Mouse (Mus musculus): ENCODE measurements around the gene Hoxc11. TPM values are rescaled to one million over a fixed set of nuclear protein-coding genes. Genes with fewer than 3 reads are reported as not detected.

The Hoxc11 gene
- total RNA-seq (2023), result not detected

GRCm38 (mm10) chr15:102954192-102955006, at the start of gene Hoxc11:
Gene Hoxc11, plus strand, starts transcription at chr15:102954427.

GRCm38 (mm10) chr15:102921053-102922011, 32.9 kb upstream of the Hoxc11 start, which contains the start of gene Hoxc13:
Gene Hoxc13, plus strand, starts transcription at chr15:102921103.

GRCm38 (mm10) chr15:102936279-102936972, 17.8 kb upstream of the Hoxc11 start, which contains the start of gene Hoxc12:
Gene Hoxc12, plus strand, starts transcription at chr15:102936757.

GRCm38 (mm10) chr15:102966776-102967311, 12.6 kb downstream of the Hoxc11 start, which contains the start of gene Hoxc10:
Gene Hoxc10, plus strand, starts transcription at chr15:102966796.

GRCm38 (mm10) chr15:102967312-102967510, 13.0 kb downstream of the Hoxc11 start, which contains the start of gene Hoxc5:
Gene Hoxc5, plus strand, starts transcription at chr15:102967443.

GRCm38 (mm10) chr15:102976171-102976570, 21.9 kb downstream of the Hoxc11 start, which contains the start of gene Hoxc9:
Gene Hoxc9, plus strand, starts transcription at chr15:102976439.

GRCm38 (mm10) chr15:102990461-102991397, 36.5 kb downstream of the Hoxc11 start, which contains the start of gene Hoxc8:
Gene Hoxc8, plus strand, starts transcription at chr15:102990607.

GRCm38 (mm10) chr15:102997939-102998355, 43.7 kb downstream of the Hoxc11 start, which contains the start of gene Hoxc6:
Gene Hoxc6, plus strand, starts transcription at chr15:102998257.

Other genes with a start within 250 kb of the Hoxc11 start
- 10 to 100 TPM; 15.8 to 16.9 TPM for gene Calcoco1, start 232.2 kb upstream of the Hoxc11 start, total RNA-seq (2023)
- not detected for gene Hoxc13, start 33.3 kb upstream of the Hoxc11 start, total RNA-seq (2023)
- gene Hoxc12, start 17.7 kb upstream of the Hoxc11 start, total RNA-seq (2023), result not detected
- not detected for gene Hoxc10, start 12.4 kb downstream of the Hoxc11 start, total RNA-seq (2023)
- under 1 TPM in 1 of 2 experiments, not detected in 1; 0.97 TPM for gene Hoxc5, start 13.0 kb downstream of the Hoxc11 start, total RNA-seq (2023)
- gene Hoxc9, start 22.0 kb downstream of the Hoxc11 start, total RNA-seq (2023), result not detected
- not detected for gene Hoxc8, start 36.2 kb downstream of the Hoxc11 start, total RNA-seq (2023)
- not detected for gene Hoxc6, start 43.8 kb downstream of the Hoxc11 start, total RNA-seq (2023)
- gene Hoxc4, start 64.5 kb downstream of the Hoxc11 start, total RNA-seq (2023), result not detected
- 1 to 10 TPM; 3.0 to 4.7 TPM for gene Smug1, start 212.7 kb downstream of the Hoxc11 start, total RNA-seq (2023)